Mouse (Mus musculus): Measurements from ENCODE around the gene Btbd9. TPM values are rescaled to one million over a fixed set of nuclear protein-coding genes. Genes with fewer than 3 reads are reported as not detected.

Gene Btbd9
- total RNA-seq, 1 experiment, result 28.2 TPM

GRCm38 (mm10) chr17:30188031-30188981, 388.0 kb downstream of the Btbd9 start:
- no peak for DNase-seq (ENCODE audit: low read depth, low spot score)
- in situ Hi-C loops (cut with MboI; ENCODE audit: low sequenced_read_pairs in 2 of 2, unreplicated experiment in 2 of 2), result no loop called here
- Histone ChIP-seq H3K4me1 (ENCODE audit: control insufficient read depth in 2 of 2, insufficient read depth in 2 of 2, low read length in 2 of 2, poor library complexity in 1 of 2) (peaks cover 0 to 5% of the 10 kb centered on the region in 2 experiments; a peak in 3 of 4 replicates), H3K36me3 (ENCODE audit: control insufficient read depth, insufficient read depth, low read length, poor library complexity, severe bottlenecking) (peaks cover 5% of the 10 kb centered on the region; the same call in 1 of the 2 replicates), H3K9ac (ENCODE audit: insufficient read depth, low read depth, low read length, poor library complexity, severe bottlenecking) (no peak overlapping the region), H3K27ac (ENCODE audit: insufficient read depth, low read depth, low read length, poor library complexity, severe bottlenecking) (no peak overlapping the region), H3K9me3 (ENCODE audit: control insufficient read depth, insufficient read depth, low read depth, low read length) (no peaks in the 10 kb centered on the region), H3K4me3 (ENCODE audit: insufficient read depth in 1 of 2, low read depth in 1 of 2, low read length in 2 of 2, poor library complexity in 1 of 2, severe bottlenecking in 1 of 2) (no peak overlapping the region)
- no peak for TF ChIP-seq ZNF384 (IDR thresholded peaks at IDR 0.05; ENCODE audit: low read depth, low read length)
- no peak for TF ChIP-seq ZC3H11A (IDR thresholded peaks at IDR 0.05; ENCODE audit: borderline replicate concordance, low read depth, low read length)
- TF ChIP-seq MAFK (IDR thresholded peaks at IDR 0.05; ENCODE audit: insufficient read depth, low read depth, low read length), result no peak
- TF ChIP-seq CHD2 (IDR thresholded peaks at IDR 0.05; ENCODE audit: low read depth, low read length), result no peak
- TF ChIP-seq HCFC1 (IDR thresholded peaks at IDR 0.05; ENCODE audit: borderline replicate concordance, insufficient read depth, low read length), result no peak

GRCm38 (mm10) chr17:30187581-30187980, 388.7 kb downstream of the Btbd9 start:
- in situ Hi-C loops (cut with MboI; ENCODE audit: low sequenced_read_pairs in 2 of 2, unreplicated experiment in 2 of 2), result no loop called here
- TF ChIP-seq CHD2 (IDR thresholded peaks at IDR 0.05; ENCODE audit: low read depth, low read length) (no peak), ZC3H11A (IDR thresholded peaks at IDR 0.05; ENCODE audit: borderline replicate concordance, low read depth, low read length) (no peak), MAFK (IDR thresholded peaks at IDR 0.05; ENCODE audit: insufficient read depth, low read depth, low read length) (no peak), HCFC1 (IDR thresholded peaks at IDR 0.05; ENCODE audit: borderline replicate concordance, insufficient read depth, low read length) (no peak), ZNF384 (IDR thresholded peaks at IDR 0.05; ENCODE audit: low read depth, low read length) (no peak)
- Histone ChIP-seq H3K9me3 (ENCODE audit: control insufficient read depth, insufficient read depth, low read depth, low read length) (no peaks in the 10 kb centered on the region), H3K27ac (ENCODE audit: insufficient read depth, low read depth, low read length, poor library complexity, severe bottlenecking) (no peak overlapping the region), H3K4me3 (ENCODE audit: insufficient read depth in 1 of 2, low read depth in 1 of 2, low read length in 2 of 2, poor library complexity in 1 of 2, severe bottlenecking in 1 of 2) (no peak overlapping the region), H3K36me3 (ENCODE audit: control insufficient read depth, insufficient read depth, low read length, poor library complexity, severe bottlenecking) (peaks cover 4% of the 10 kb centered on the region; the same call in 1 of the 2 replicates), H3K4me1 (ENCODE audit: control insufficient read depth in 2 of 2, insufficient read depth in 2 of 2, low read length in 2 of 2, poor library complexity in 1 of 2) (peaks cover 0 to 5% of the 10 kb centered on the region in 2 experiments; a peak in 3 of 4 replicates), H3K9ac (ENCODE audit: insufficient read depth, low read depth, low read length, poor library complexity, severe bottlenecking) (no peak overlapping the region)
- no peak for DNase-seq (ENCODE audit: low read depth, low spot score)

- no peak overlapping the region for H3K27ac ChIP-seq (ENCODE audit: insufficient read depth, low read depth, low read length, poor library complexity, severe bottlenecking)
- H3K9ac ChIP-seq (ENCODE audit: insufficient read depth, low read depth, low read length, poor library complexity, severe bottlenecking), result no peak overlapping the region
- in situ Hi-C loops (cut with MboI; ENCODE audit: low sequenced_read_pairs in 2 of 2, unreplicated experiment in 2 of 2), result no loop called here
- H3K36me3 ChIP-seq (ENCODE audit: control insufficient read depth, insufficient read depth, low read length, poor library complexity, severe bottlenecking), result peaks cover 2% of the 10 kb centered on the region; the same call in 1 of the 2 replicates
- no peaks in the 10 kb centered on the region for H3K9me3 ChIP-seq (ENCODE audit: control insufficient read depth, insufficient read depth, low read depth, low read length)
- DNase-seq (ENCODE audit: low read depth, low spot score), result no peak
- H3K4me3 ChIP-seq (ENCODE audit: insufficient read depth in 1 of 2, low read depth in 1 of 2, low read length in 2 of 2, poor library complexity in 1 of 2, severe bottlenecking in 1 of 2), result no peak overlapping the region
- peaks cover 0 to 5% of the 10 kb centered on the region in 2 experiments; a peak in 3 of 4 replicates for H3K4me1 ChIP-seq (ENCODE audit: control insufficient read depth in 2 of 2, insufficient read depth in 2 of 2, low read length in 2 of 2, poor library complexity in 1 of 2)
- no peak for TF ChIP-seq MAFK (IDR thresholded peaks at IDR 0.05; ENCODE audit: insufficient read depth, low read depth, low read length)
- TF ChIP-seq HCFC1 (IDR thresholded peaks at IDR 0.05; ENCODE audit: borderline replicate concordance, insufficient read depth, low read length), result no peak
- TF ChIP-seq ZC3H11A (IDR thresholded peaks at IDR 0.05; ENCODE audit: borderline replicate concordance, low read depth, low read length), result no peak
- TF ChIP-seq CHD2 (IDR thresholded peaks at IDR 0.05; ENCODE audit: low read depth, low read length), result no peak
- no peak for TF ChIP-seq ZNF384 (IDR thresholded peaks at IDR 0.05; ENCODE audit: low read depth, low read length)
Observed at GRCm38 (mm10) chr17:30187154-30187553, 389.1 kb downstream of the Btbd9 start.

GRCm38 (mm10) chr17:30183561-30183960, 392.7 kb downstream of the Btbd9 start:
- no peak overlapping the region for H3K9ac ChIP-seq (ENCODE audit: insufficient read depth, low read depth, low read length, poor library complexity, severe bottlenecking)
- no peaks in the 10 kb centered on the region; the same call in 1 of the 2 replicates for H3K36me3 ChIP-seq (ENCODE audit: control insufficient read depth, insufficient read depth, low read length, poor library complexity, severe bottlenecking)
- in situ Hi-C loops (cut with MboI; ENCODE audit: low sequenced_read_pairs in 2 of 2, unreplicated experiment in 2 of 2), result no loop called here
- H3K4me1 ChIP-seq (ENCODE audit: control insufficient read depth in 2 of 2, insufficient read depth in 2 of 2, low read length in 2 of 2, poor library complexity in 1 of 2), result peaks cover 0 to 4% of the 10 kb centered on the region in 2 experiments; a peak in 3 of 4 replicates
- TF ChIP-seq ZNF384 (IDR thresholded peaks at IDR 0.05; ENCODE audit: low read depth, low read length) (no peak), CHD2 (IDR thresholded peaks at IDR 0.05; ENCODE audit: low read depth, low read length) (no peak), HCFC1 (IDR thresholded peaks at IDR 0.05; ENCODE audit: borderline replicate concordance, insufficient read depth, low read length) (no peak), ZC3H11A (IDR thresholded peaks at IDR 0.05; ENCODE audit: borderline replicate concordance, low read depth, low read length) (no peak), MAFK (IDR thresholded peaks at IDR 0.05; ENCODE audit: insufficient read depth, low read depth, low read length) (no peak)
- DNase-seq (ENCODE audit: low read depth, low spot score), result no peak
- H3K9me3 ChIP-seq (ENCODE audit: control insufficient read depth, insufficient read depth, low read depth, low read length), result no peaks in the 10 kb centered on the region
- no peak overlapping the region for H3K4me3 ChIP-seq (ENCODE audit: insufficient read depth in 1 of 2, low read depth in 1 of 2, low read length in 2 of 2, poor library complexity in 1 of 2, severe bottlenecking in 1 of 2)
- H3K27ac ChIP-seq (ENCODE audit: insufficient read depth, low read depth, low read length, poor library complexity, severe bottlenecking), result no peak overlapping the region
